Mouse (Mus musculus): ENCODE results near the gene Smu1. TPM values are rescaled to one million over a fixed set of nuclear protein-coding genes. Genes with fewer than 3 reads are reported as not detected.
A peak's percentile ranks its signal among the peaks of the same experiment; 100 is the strongest.

The Smu1 gene
- total RNA-seq, 2 experiments from 2014 or later: 28.1 to 31.6 TPM

GRCm38 (mm10) chr4:40774279-40775259 lies 16.8 kb upstream of the Smu1 start:
- intact Hi-C loops (cut with DNase I): loop anchor here (1.0 to 10.0 kb wide), 5 partner anchors 43 to 340 kb away; partner anchors contain the start of genes Bag1 and Chmp5
- peak; percentile 82 to 88 for DNase-seq

DNA sequence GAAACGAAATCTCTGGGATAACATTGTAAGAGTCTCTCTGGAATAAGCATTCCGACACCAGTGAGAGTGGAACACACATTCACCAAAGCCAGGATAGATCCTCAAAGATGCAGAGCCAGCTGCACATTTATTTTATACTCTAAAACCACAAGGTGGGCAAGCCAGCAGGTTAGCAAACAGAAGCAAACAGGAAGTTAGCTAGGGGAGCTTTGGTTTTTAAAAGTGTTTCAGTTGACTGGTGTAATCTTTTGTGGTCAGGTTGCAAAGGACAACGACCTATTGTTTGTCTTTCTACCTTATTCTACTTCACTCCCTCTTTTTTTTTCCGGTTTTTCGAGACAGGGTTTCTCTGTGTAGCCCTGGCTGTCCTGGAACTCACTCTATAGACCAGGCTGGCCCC lies 2.2 kb upstream of the Smu1 start:
- intact Hi-C loops (cut with DNase I): no loop called here
- DNase-seq: no peak

- intact Hi-C loops (cut with DNase I): no loop called here
- no peak for DNase-seq
These were observed 455 bp downstream of the Smu1 start for GRCm38 (mm10) chr4:40757157-40757779.

- intact Hi-C loops (cut with DNase I): no loop called here
- no peak for DNase-seq
These were observed 22.4 kb downstream of the Smu1 start for GRCm38 (mm10) chr4:40735351-40735750.

DNA sequence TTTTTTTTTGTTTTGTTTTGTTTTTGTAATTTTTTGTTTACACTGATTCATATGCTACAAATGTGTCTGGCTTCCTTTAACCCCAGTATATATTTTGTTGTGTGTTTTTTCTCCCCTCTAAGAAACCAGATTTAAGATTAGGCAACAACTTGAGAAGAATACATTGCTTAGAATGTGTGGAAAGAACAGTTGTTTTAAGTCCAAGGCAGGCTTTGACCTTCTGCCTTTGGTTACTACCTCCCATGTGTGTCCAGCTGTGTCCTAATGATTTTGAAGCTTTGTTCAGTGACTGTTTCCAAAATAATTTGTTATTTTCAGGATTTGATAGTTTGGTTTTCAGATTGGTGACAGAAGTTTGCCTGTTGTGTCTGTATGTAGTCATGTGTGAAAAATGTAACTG lies 26.5 kb downstream of the Smu1 start:
- no peak for DNase-seq
- intact Hi-C loops (cut with DNase I): no loop called here

GRCm38 (mm10) chr4:40727247-40727646 lies 30.5 kb downstream of the Smu1 start:
- intact Hi-C loops (cut with DNase I): no loop called here

DNA sequence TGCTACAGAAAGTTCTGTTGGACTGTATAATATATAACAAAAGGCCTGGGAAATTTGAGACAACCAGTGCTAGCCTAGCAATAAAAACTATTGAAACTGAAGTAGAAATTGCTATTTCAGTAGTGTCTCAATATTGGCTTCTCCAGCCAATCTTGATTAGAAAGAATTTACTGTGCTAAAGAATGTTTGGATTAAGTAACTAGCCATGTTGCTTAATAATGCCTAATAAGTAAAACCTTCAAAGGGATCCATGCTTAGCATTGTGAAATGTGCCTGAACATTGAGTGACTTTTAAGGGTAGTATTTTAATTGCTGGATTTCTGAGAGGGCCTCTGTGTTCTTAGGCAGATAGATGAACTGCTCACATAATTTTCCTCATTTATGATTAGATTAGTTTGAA lies 32.2 kb downstream of the Smu1 start:
- intact Hi-C loops (cut with DNase I): no loop called here

More at GRCm38 (mm10) chr4:40727247-40727646, 30.5 kb downstream of the Smu1 start:
- DNase-seq: no peak

GRCm38 (mm10) chr4:40725141-40725540 lies 32.6 kb downstream of the Smu1 start:
- no peak for DNase-seq
- intact Hi-C loops (cut with DNase I): no loop called here

More for the DNA sequence above, 32.2 kb downstream of the Smu1 start:
- no peak for DNase-seq

DNA sequence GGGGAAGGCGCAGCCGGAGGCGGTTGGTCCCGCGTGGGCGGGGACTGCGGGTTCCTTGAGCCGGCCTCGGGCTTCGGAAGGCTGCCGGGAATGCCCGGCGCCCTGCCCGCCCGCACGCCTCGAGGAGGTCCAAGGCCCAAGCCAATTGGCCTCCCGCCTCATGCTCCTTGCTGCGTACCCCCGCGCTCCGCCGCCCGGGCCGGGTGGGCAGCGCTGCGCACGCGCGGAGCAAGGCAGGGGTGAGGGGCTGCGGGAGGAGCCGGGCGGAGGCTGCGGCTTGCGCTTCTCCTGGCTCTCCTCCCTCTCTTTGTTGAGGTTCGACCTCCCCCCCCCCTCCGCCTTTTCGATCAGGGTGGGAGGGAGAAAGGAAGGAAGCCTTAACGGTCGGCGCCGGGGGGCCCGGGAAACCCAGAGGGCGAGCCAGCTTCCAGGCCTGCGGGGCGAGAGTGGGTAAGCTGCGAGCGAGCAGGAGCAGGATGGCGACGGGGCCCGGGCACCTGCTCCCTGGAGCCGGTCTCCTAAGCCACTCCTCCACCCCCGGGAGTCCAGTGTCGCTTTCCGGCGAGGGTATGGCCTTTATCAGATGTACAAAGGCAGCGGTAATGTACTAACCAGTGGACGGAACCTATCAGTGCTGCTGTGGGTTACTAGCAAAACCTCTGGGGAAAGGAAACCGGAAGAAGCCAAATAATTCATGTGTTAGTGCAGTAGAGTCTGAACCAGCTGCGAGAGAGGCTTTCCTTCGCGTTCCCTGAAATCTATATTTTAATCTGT lies 34.8 kb downstream of the Smu1 start:
- intact Hi-C loops (cut with DNase I): no loop called here
- peak; percentile 77 to 81 for DNase-seq

DNA sequence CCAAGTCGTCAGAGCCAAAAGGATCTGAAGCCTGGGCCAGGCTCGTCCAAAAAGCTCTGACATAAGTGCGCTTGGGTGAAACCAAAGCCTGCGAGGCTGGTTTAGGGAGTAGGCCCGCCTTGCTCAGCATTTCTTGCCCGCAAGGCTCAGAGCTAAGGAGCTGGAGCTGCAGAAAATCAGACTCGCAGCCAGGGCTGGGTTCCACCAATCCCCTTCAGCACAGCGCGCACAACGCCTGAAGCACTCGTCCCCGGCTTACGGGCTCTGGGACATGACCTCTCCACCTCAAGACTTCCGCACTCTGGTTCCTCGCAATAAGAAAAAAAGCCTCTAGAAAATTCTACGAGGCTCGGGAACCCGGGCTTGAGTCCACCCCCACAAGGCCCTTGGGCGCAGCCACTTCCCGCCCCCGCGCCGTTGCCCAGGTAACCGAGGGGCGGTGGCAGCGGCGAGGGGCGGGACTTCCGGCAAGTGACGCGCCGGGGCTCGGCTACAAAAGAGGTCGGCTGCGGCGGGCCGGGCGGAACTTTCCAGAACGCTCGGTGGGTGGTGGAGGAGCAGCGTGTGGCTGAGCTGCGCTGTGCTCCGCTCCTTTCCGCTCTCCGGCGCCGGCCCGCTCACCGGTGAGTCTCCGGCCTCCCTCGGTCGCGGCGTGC lies 35.6 kb downstream of the Smu1 start, which contains the start of gene Dnaja1:
Gene Dnaja1, plus strand, starts transcription at position 140 of the 656 bp plus-strand sequence.
- DNase-seq: peak; percentile 99 to 100
- intact Hi-C loops (cut with DNase I): no loop called here

DNA sequence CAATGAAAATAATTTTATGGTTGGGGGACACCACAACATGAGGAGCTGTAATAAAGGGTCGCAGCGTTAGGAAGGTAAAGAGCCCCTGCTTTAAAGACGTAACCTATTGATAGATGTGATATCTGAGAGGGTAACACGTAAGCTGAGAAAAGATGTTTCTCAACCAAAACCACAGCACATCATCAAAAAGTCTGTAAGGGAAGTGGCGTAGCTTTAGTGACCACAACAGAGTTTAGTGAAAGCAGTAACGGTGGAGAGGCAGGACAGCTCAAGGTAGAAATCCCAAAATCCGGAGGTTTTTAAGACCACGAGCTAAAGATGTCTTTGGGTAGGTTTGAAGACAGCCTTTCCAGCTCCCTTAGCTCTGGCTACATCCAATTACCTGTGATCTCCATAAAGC lies 36.8 kb downstream of the Smu1 start:
- intact Hi-C loops (cut with DNase I): no loop called here
- DNase-seq: no peak

- no peak for DNase-seq
- intact Hi-C loops (cut with DNase I): no loop called here
These were observed 40.6 kb downstream of the Smu1 start for GRCm38 (mm10) chr4:40717141-40717540.

GRCm38 (mm10) chr4:40703710-40704275 lies 53.9 kb downstream of the Smu1 start:
- intact Hi-C loops (cut with DNase I): loop anchor here (2.0 kb wide), 1 partner anchor 15 kb away; no protein-coding TSS in a partner anchor
- DNase-seq: no peak

DNA sequence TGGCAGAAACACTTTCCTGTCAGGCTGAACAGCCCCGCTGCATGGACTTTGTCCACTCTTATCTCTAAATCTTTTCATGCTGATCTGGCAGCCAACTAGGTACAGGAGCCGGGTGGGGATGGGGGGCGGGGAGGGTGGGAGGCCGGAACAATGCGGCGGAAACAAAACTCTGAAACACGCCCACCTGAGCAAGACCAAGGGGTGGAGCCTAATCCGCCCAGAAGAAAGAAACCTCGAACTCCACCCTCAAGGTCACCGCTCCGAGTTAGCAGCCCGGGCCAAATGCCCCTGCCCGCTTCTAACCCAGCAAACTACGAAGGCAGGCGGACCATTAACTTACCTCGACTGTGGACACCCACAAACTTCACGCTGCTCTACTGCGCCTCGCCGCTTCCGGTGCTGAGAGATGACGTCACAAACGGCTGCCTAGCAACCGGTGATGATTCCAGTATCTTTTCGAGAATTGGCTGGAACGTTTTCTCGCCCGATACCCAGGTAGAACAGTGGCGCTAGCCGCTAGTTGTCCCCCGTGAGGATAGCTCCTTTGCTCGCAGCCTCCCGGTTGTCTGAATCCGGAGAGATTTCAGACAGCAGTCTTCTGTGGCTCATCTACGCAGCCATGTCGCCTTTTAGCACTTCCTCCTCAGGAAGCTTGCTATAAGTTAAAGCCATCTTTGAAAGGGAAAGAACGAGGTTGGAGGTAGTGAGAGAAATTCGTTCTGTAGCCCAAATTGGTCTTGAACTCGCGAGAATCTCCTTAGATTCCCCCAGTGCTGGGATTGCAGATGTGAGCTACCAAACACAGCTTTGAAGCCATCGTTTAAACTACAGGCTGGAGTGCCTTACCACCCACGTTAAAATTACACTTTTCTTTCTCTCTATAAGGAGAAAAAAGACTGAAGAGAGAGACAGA lies 54.7 kb downstream of the Smu1 start, which contains the start of gene Aptx:
Gene Aptx, minus strand, starts transcription at position 398 of the 913 bp plus-strand sequence.
- intact Hi-C loops (cut with DNase I): no loop called here
- DNase-seq: peak; percentile 92 to 97

- intact Hi-C loops (cut with DNase I): no loop called here
- DNase-seq: no peak
These were observed 55.9 kb downstream of the Smu1 start for GRCm38 (mm10) chr4:40701796-40702195.

GRCm38 (mm10) chr4:40700216-40700615 lies 57.5 kb downstream of the Smu1 start:
- DNase-seq: no peak
- intact Hi-C loops (cut with DNase I): no loop called here

DNA sequence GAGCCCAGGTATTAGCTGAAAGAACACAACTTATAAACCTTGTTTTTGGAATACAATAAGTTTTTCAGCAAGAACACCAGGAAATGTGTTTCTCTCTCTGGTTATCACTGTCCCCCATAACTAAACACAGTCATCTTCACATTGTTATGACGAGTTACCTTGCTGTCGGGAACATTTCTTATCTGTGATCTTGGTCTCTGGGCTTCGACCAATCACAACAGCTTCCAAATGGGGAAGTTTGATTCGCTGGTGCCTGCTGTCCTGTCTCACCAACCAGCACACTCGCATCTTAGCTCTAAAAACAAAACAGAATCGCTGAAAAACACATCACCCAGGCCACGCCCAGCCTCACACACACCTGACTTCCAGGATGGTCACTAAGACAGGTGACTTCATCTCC lies 60.7 kb downstream of the Smu1 start:
- intact Hi-C loops (cut with DNase I): no loop called here
- no peak for DNase-seq

DNA sequence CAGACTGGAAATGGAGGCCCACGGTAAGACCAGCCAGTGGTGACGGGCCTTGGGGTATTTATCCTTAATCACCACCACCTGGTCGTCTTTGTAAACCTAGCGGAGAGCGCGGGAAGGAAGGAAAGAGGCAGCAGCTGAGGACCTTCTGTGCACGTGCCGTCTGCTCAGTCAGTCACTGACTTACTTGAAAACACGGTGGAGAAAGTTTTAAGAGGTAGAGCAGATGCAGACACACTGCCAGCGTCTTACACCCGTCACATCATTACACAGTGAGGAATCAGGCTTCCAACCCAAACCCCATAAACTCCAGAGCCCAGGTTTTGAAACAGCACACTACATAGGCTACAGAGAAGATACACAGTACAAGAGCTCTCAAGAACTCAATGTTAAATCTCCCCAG lies 66.6 kb downstream of the Smu1 start:
- intact Hi-C loops (cut with DNase I): no loop called here
- DNase-seq: no peak
